Mouse (Mus musculus) limb, embryonic 13.5 days (tissue): ENCODE results near the gene Emcn. TPM values are rescaled to one million over a fixed set of nuclear protein-coding genes. Genes with fewer than 3 reads are reported as not detected.

Source experiments
- ATAC-seq: fragments of 200-750 bp; cut with Nextera tagmentation; 2 replicates; pipeline ENCODE4 v1.8.0; 2017; ENCODE audit warnings: low read depth, moderate number of reproducible peaks, moderate TSS enrichment; ENCODE audit not compliant: low FRiP score
- H3K27ac ChIP-seq: fragments of 300-500 bp; sonication (generic); 2 replicates; pipeline ENCODE4 v1.5.1; 2015; ENCODE audit warnings: inconsistent platforms, mild to moderate bottlenecking, moderate library complexity
- H3K27me3 ChIP-seq: fragments of 300-500 bp; sonication (generic); 2 replicates; pipeline ENCODE4 v1.6.1; 2015; ENCODE audit warnings: mild to moderate bottlenecking, inconsistent platforms
- H3K36me3 ChIP-seq: fragments of 300-500 bp; sonication (generic); 2 replicates; pipeline ENCODE4 v1.6.1; 2015; ENCODE audit warnings: inconsistent platforms, mild to moderate bottlenecking, moderate library complexity
- H3K4me1 ChIP-seq: fragments of 300-500 bp; sonication (generic); 2 replicates; pipeline ENCODE4 v1.6.1; 2015; ENCODE audit warnings: inconsistent platforms
- H3K4me2 ChIP-seq: fragments of 300-500 bp; sonication (generic); replicated peaks from 2 replicates; pipeline ENCODE4 v1.6.1; 2015; ENCODE audit warnings: inconsistent platforms, mild to moderate bottlenecking, moderate library complexity
- H3K4me3 ChIP-seq: fragments of 300-500 bp; sonication (generic); 2 replicates; pipeline ENCODE4 v1.5.1; 2015; ENCODE audit warnings: moderate library complexity, mild to moderate bottlenecking, inconsistent platforms
- H3K9ac ChIP-seq: fragments of 300-500 bp; sonication (generic); 2 replicates; pipeline ENCODE4 v1.6.1; 2015; ENCODE audit warnings: mild to moderate bottlenecking, inconsistent platforms
- H3K9me3 ChIP-seq: fragments of 300-500 bp; sonication (generic); 2 replicates; pipeline ENCODE4 v1.6.1; 2016; ENCODE audit warnings: inconsistent platforms
- WGBS: fragments of 180-500 bp; shearing (Covaris S2); methylation state at CpG from one replicate; pipeline ENCODE4 v1.1.7; 2015; 5-methylcytosine and 5-hydroxymethylcytosine counted together
- polyA plus RNA-seq: library from polyadenylated mRNA; unstranded; fragments of >200 nt; fragmentation: Nextera tagmentation; extraction: Ambion mirVana; gene quantifications from 2 replicates; pipeline ENCODE4 v1.2.1, GENCODE M21; 2015

The Emcn gene
- 32.3 and 37.6 TPM in 2 replicates for polyA plus RNA-seq

DNA sequence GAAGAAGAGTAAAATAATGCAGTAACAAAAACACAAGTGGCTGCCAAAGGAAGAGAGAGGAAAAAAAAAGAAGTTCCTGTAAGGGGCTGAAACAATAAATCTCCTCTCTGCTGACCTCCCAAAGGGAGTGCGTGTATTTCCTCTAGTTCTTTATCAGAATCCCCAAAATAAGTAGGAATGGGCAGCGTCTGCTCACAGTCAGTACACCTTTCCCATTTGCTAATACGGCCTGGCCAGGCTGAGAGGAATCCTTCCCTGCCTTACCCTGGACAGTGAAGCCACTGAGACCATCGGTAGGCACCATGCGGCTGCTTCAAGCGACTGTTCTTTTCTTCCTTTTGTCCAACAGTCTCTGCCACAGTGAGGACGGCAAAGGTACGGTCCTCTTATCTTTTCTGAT is at the start of gene Emcn:
Gene Emcn (plus strand): TSS at position 130 of the 400 bp plus-strand sequence.
- Histone ChIP-seq H3K27ac (no peak within 1 kb of the TSS), H3K27me3 (no peaks in the 10 kb centered on the region), H3K4me2 (no peak within 1 kb of the TSS), H3K36me3 (no peaks in the 10 kb centered on the region), H3K4me3 (no peak within 1 kb of the TSS), H3K9ac (no peak within 1 kb of the TSS), H3K9me3 (no peaks in the 10 kb centered on the region), H3K4me1 (no peaks in the 10 kb centered on the region)
- ATAC-seq: no peak
- 75% methylated on average over 8 of the region's 8 CpGs for WGBS

DNA sequence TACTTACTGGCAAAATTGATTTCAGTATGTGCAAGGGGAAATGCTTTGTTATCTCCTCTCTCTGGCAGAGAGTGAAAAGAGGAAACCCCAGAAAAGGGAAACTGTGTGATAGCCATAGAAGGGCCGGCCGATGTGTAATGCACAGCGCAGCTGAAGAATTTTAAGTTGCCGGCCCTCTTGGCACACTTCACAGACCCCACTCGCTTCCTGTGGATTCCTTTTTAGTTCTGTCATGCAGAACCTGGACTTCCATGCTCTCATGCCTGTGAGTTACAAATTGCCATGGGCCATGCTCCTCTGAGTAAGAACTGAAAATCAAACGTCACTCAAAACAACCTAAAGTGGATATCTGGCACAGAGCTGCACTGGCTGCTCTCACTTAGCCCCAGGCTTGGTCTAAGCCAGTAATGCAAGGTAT is 47.7 kb upstream of the Emcn start:
- Histone ChIP-seq H3K9me3 (no peaks in the 10 kb centered on the region), H3K4me1 (peaks cover 18% of the 10 kb centered on the region; the same call in 1 of the 2 replicates), H3K4me3 (no peak overlapping the region), H3K9ac (no peak overlapping the region), H3K36me3 (no peaks in the 10 kb centered on the region), H3K27me3 (peaks cover 21% of the 10 kb centered on the region; the same call in 1 of the 2 replicates), H3K4me2 (no peak overlapping the region), H3K27ac (no peak overlapping the region)
- ATAC-seq: no peak
- WGBS: 55% methylated on average over 6 of the region's 6 CpGs

DNA sequence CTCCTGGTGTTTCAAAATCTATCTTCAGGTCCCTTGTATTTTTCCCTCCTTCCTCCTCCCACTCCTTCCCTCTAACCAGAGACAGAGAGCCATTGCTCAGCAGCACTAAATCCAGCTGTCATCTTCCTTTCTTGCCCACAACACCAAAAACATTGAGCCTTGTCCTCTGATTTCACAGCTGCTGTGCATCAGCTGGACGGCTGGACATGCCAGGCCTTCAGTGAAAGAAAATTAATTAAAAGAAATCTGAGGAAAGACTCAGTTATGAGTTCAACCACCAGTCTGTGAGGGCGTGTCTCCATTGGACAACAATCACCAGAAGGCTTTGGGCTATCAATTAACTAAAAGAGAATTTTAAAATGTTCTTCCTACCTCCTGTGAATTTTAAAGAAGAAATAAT is 42.6 kb upstream of the Emcn start:
- ATAC-seq: no peak
- no peak overlapping the region for H3K9ac ChIP-seq
- H3K4me3 ChIP-seq: no peak overlapping the region
- H3K9me3 ChIP-seq: no peaks in the 10 kb centered on the region
- H3K36me3 ChIP-seq: no peaks in the 10 kb centered on the region
- peaks cover 16% of the 10 kb centered on the region; the same call in 1 of the 2 replicates for H3K27me3 ChIP-seq
- WGBS: 61% methylated on average over 2 of the region's 2 CpGs
- no peak overlapping the region for H3K27ac ChIP-seq
- H3K4me1 ChIP-seq: no peaks in the 10 kb centered on the region
- no peak overlapping the region for H3K4me2 ChIP-seq

DNA sequence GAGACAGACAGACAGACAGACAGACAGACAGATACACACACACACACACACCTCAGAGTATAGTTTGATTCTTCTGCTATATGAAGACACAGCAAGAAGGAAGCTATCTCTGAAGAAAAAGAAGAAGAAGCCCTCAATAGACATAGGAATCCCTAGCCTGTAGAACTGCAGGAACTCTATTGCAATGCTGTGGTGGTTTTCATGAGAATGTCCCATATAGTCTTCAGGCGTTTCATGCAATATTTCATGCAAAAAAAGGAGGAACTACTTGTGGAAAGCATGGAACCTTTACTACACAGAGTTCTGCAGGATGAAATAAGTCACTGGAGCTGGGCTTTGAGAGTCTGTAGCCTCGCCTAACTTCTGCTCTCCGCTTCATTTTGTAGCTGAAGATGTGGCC is 40.7 kb upstream of the Emcn start:
- H3K9ac ChIP-seq: no peak overlapping the region
- no peak for ATAC-seq
- no peaks in the 10 kb centered on the region for H3K4me1 ChIP-seq
- 78% methylated on average over 3 of the region's 3 CpGs for WGBS
- no peak overlapping the region for H3K27ac ChIP-seq
- no peak overlapping the region for H3K4me3 ChIP-seq
- H3K9me3 ChIP-seq: no peaks in the 10 kb centered on the region
- H3K36me3 ChIP-seq: no peaks in the 10 kb centered on the region
- no peak overlapping the region for H3K4me2 ChIP-seq
- peaks cover 14% of the 10 kb centered on the region; the same call in 1 of the 2 replicates for H3K27me3 ChIP-seq

DNA sequence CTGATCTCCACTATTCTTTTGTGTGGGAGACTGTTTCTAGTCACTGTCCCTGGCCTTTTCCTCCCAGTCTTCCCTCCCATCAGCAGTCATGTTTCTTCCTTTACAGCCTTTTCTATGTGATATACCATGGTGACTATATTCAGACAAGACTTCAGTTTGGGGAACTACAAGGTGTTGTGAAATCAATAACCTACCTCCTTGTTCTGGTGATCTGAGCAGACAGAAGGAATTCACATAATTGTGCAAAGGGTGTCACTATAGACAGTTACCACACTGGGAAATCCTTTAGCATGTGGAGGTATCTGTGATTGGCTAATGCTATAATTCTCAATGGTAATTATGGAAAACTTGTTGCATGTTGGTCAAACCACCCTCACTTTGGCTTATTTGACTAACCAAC is 39.7 kb upstream of the Emcn start:
- Histone ChIP-seq H3K9ac (no peak overlapping the region), H3K4me1 (no peaks in the 10 kb centered on the region), H3K9me3 (no peaks in the 10 kb centered on the region), H3K4me2 (no peak overlapping the region), H3K4me3 (no peak overlapping the region), H3K27me3 (peaks cover 9% of the 10 kb centered on the region; the same call in 1 of the 2 replicates), H3K27ac (no peak overlapping the region), H3K36me3 (no peaks in the 10 kb centered on the region)
- ATAC-seq: no peak

DNA sequence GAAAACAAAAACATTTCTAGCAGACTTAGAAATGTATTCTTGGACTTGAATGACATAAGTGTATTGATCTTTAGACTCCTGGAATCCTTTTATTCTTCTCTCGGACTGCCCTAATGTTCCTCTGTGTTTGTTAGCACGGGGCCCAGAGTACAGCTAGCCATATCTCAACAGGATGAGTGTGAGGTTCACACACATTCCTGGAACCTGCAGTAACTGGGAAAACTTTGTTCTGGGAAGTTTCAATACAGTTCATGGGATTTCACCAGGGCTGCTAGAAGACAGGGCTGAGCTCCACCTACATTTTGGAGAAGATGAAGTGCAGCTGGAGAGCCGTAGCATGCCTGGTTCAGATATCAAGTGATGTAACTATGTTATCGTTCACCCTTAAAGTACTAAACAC is 38.1 kb upstream of the Emcn start:
- Histone ChIP-seq H3K4me2 (no peak overlapping the region), H3K4me3 (no peak overlapping the region), H3K4me1 (no peaks in the 10 kb centered on the region), H3K36me3 (no peaks in the 10 kb centered on the region), H3K9ac (no peak overlapping the region), H3K27me3 (0 out of 2 replicates have a peak, but pooled peaks cover 4% of the 10 kb centered on the region), H3K9me3 (no peaks in the 10 kb centered on the region), H3K27ac (no peak overlapping the region)
- 74% methylated on average over 4 of the region's 4 CpGs for WGBS
- no peak for ATAC-seq

DNA sequence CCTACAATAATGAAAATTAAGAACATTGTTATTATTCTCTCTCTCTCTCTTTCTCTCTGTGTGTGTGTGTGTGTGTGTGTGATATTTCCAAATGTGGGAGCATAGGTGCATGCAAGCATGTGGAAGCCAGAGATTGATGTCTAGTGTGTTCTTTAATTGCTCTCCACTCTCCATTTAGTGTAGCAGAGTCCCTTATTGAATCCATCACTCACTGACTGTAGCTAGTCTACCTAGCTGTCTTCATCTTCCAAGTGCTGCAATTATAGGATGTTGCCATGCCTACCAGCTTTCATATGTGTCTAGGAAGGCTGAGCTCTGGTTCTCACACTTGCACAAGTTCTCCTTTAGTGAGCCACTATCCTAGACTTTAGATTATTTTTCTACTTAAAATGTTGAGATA is 30.9 kb upstream of the Emcn start:
- no peak overlapping the region for H3K9ac ChIP-seq
- no peaks in the 10 kb centered on the region for H3K36me3 ChIP-seq
- no peak overlapping the region for H3K4me3 ChIP-seq
- no peak overlapping the region for H3K4me2 ChIP-seq
- H3K9me3 ChIP-seq: no peaks in the 10 kb centered on the region
- no peak for ATAC-seq
- no peaks in the 10 kb centered on the region for H3K4me1 ChIP-seq
- H3K27ac ChIP-seq: no peak overlapping the region
- H3K27me3 ChIP-seq: no peaks in the 10 kb centered on the region

DNA sequence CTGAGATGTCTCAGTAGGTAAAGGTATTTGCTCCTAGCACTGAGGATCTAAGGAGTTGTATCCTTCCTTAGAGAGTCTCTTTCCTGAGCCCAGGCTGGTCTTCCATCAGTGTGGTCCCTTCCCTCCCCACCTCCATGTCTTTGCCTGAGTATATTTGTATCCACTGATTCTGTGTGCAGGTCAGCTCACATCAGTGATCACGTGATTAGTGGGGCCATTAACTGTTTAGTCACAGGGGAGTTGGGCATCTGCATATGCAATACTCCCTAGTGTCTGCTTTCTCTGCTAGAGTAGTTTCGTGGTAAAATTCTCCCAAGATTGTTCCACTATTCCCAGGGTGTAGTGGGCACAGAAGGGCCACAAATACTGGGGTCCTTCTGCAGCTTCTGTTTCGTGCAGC is 28.3 kb upstream of the Emcn start:
- Histone ChIP-seq H3K27ac (no peak overlapping the region), H3K9ac (no peak overlapping the region), H3K4me1 (no peaks in the 10 kb centered on the region), H3K4me3 (no peak overlapping the region), H3K36me3 (no peaks in the 10 kb centered on the region), H3K4me2 (no peak overlapping the region), H3K27me3 (no peaks in the 10 kb centered on the region), H3K9me3 (no peaks in the 10 kb centered on the region)
- ATAC-seq: no peak
- 62% methylated on average over 3 of the region's 3 CpGs for WGBS

DNA sequence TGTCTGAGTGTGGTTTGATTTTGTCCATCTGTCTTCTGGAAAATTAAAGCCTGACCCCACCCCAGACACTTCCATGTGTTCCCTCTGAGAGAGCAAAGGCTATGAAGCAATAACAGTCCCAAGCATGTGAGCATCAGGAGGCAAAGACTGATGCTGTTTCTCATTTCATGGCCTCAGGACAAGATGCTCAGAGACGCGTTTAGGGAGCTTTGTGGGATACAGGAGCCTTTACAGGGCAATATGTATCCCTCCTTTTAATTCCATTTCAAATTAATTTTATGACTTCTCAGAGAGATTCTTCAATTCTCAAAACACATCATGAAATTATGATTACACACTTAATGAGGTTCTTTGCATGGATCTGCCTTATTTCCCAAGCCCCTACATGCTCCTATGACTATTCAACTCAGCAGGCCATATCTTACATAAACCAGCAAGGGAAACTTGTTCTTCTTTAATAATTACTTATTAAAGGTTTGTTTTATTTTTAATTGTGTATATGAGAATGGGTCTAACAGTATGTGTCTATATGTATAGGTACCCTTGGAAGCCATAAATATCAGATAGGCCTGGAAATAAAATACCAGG is 27.0 kb upstream of the Emcn start:
- WGBS: 68% methylated on average over 2 of the region's 2 CpGs
- ATAC-seq: no peak

DNA sequence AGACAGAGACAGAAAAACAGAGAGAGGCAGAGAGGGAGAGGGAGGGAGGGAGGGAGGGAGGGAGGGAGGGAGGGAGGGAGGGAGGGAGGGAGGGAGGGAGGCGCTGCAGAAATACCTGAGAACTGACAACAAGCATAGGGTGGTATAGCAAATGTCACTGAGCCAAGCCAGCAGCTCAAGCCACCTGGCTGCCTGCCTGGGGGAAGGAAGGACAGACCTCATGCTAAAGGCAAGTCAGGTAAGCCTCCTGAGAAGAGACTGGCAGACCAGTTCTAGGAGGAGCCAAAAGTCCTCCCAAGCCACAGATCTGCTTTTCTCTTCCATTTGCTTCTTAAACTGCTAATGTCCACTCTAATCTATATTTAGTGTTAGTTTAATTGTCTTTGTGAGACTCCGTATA is 22.5 kb upstream of the Emcn start:
- Histone ChIP-seq H3K36me3 (no peaks in the 10 kb centered on the region), H3K4me3 (no peak overlapping the region), H3K9ac (no peak overlapping the region), H3K27me3 (0 out of 2 replicates have a peak, but pooled peaks cover 2% of the 10 kb centered on the region), H3K9me3 (no peaks in the 10 kb centered on the region), H3K4me1 (no peaks in the 10 kb centered on the region), H3K4me2 (no peak overlapping the region), H3K27ac (no peak overlapping the region)
- no peak for ATAC-seq
- WGBS: 93% methylated on average over 1 of the region's 2 CpGs

More for the DNA sequence above, 27.0 kb upstream of the Emcn start:
- H3K36me3 ChIP-seq: no peaks in the 10 kb centered on the region
- no peak overlapping the region for H3K9ac ChIP-seq
- no peaks in the 10 kb centered on the region for H3K27me3 ChIP-seq
- no peak overlapping the region for H3K4me2 ChIP-seq
- no peaks in the 10 kb centered on the region for H3K9me3 ChIP-seq
- H3K27ac ChIP-seq: no peak overlapping the region
- no peaks in the 10 kb centered on the region for H3K4me1 ChIP-seq
- no peak overlapping the region for H3K4me3 ChIP-seq

DNA sequence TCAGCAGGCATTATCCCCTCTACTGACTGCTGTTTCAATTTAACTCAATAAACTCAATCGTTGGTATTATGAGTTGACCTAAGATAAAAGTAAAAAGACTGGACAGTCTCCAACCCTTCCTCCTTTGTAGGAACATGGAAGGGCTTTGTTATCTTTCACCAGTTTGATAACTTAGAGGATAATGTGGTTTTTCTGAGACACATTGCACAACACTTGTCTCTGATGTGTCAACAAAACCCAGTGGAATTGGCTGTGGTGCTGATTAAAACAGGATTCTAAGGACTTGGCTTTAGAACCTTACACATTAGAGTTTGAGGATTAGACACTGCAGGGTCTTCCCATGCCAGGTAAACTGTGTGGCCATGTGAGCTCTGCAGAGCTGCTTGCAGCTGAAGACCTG is 20.9 kb upstream of the Emcn start:
- peaks cover 7% of the 10 kb centered on the region; the same call in 1 of the 2 replicates for H3K4me1 ChIP-seq
- H3K36me3 ChIP-seq: no peaks in the 10 kb centered on the region
- ATAC-seq: no peak
- no peak overlapping the region for H3K4me3 ChIP-seq
- WGBS: 69% methylated on average over 1 of the region's 1 CpGs
- no peak overlapping the region for H3K4me2 ChIP-seq
- H3K9me3 ChIP-seq: no peaks in the 10 kb centered on the region
- H3K27me3 ChIP-seq: 0 out of 2 replicates have a peak, but pooled peaks cover 2% of the 10 kb centered on the region
- no peak overlapping the region for H3K27ac ChIP-seq
- no peak overlapping the region for H3K9ac ChIP-seq

DNA sequence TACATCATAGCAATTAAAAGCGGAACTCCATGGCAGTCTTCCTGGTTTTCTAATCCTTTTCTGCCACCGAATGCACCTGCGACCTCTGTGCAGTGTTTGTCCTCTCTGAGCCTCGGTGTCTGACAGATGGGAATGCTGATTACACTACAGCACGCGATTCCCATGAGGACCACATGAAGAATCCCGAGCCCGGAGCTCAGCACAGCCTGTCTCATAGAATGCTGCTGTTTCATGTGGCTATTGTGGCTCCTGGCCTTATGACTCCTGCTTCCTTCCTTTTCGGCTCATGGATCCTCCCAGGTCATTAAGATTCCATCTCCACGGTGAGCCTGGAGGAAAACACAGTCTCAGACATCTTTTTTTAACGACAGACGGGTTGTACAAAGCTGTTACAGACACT is 18.6 kb upstream of the Emcn start:
- no peaks in the 10 kb centered on the region for H3K9me3 ChIP-seq
- no peak for ATAC-seq
- H3K4me2 ChIP-seq: no peak overlapping the region
- 0 out of 2 replicates have a peak, but pooled peaks cover 4% of the 10 kb centered on the region for H3K27me3 ChIP-seq
- peaks cover 7% of the 10 kb centered on the region; the same call in 1 of the 2 replicates for H3K4me1 ChIP-seq
- H3K4me3 ChIP-seq: no peak overlapping the region
- WGBS: 69% methylated on average over 12 of the region's 12 CpGs
- no peak overlapping the region for H3K27ac ChIP-seq
- no peak overlapping the region for H3K9ac ChIP-seq
- no peaks in the 10 kb centered on the region for H3K36me3 ChIP-seq

DNA sequence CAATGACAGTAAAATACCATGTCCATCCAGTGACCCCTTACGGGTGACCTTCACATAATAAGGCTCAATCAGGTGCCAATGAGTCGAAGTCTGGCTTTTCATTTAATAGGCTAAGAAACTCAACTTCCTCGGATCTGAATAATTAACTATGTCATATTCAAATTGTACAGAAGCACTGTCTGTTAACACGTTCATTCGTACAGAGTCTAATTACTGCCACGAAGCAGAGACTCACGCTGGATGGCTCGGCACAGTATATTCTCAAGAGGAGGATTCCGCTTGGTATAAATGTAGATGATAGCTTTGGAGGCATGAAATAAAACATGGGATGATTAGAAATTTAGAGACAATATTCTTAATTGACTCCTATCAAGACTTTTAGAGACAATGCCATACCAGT is 11.0 kb upstream of the Emcn start:
- H3K4me2 ChIP-seq: no peak overlapping the region
- 72% methylated on average over 9 of the region's 9 CpGs for WGBS
- 0 out of 2 replicates have a peak, but pooled peaks cover 3% of the 10 kb centered on the region for H3K4me1 ChIP-seq
- H3K4me3 ChIP-seq: no peak overlapping the region
- no peaks in the 10 kb centered on the region for H3K9me3 ChIP-seq
- H3K36me3 ChIP-seq: no peaks in the 10 kb centered on the region
- 0 out of 2 replicates have a peak, but pooled peaks cover 6% of the 10 kb centered on the region for H3K27me3 ChIP-seq
- no peak overlapping the region for H3K27ac ChIP-seq
- no peak for ATAC-seq
- no peak overlapping the region for H3K9ac ChIP-seq
